Mouse (Mus musculus): ENCODE data around the gene Nhsl2.
A peak's percentile ranks its signal among the peaks of the same experiment; 100 is the strongest.
"Not testable (repeated sequence)": the region's sequence is repeated elsewhere in the genome, so short reads cannot be mapped to it uniquely, and the experiment has no call there.

Gene Nhsl2

GRCm38 (mm10) chrX:101849281-101849821 is at the start of gene Nhsl2:
Gene Nhsl2, plus strand, starts transcription at chrX:101849385.
- peak; percentile 29 for DNase-seq (ENCODE audit: low read depth)

- DNase-seq (ENCODE audit: low read depth) = peak; percentile 62
Observed at GRCm38 (mm10) chrX:101805512-101805911, 43.7 kb upstream of the Nhsl2 start.

GRCm38 (mm10) chrX:101811750-101812149 is 37.4 kb upstream of the Nhsl2 start:
- DNase-seq (ENCODE audit: low read depth) = no peak

GRCm38 (mm10) chrX:101819163-101819562 is 30.0 kb upstream of the Nhsl2 start:
- DNase-seq (ENCODE audit: low read depth) = peak; percentile 20

GRCm38 (mm10) chrX:101819980-101820379 is 29.2 kb upstream of the Nhsl2 start:
- DNase-seq (ENCODE audit: low read depth) = not testable (repeated sequence)

- no peak for DNase-seq (ENCODE audit: low read depth)
Observed at GRCm38 (mm10) chrX:101847191-101847795, 1.9 kb upstream of the Nhsl2 start.

- DNase-seq (ENCODE audit: low read depth) = no peak
Observed at GRCm38 (mm10) chrX:101849901-101850551, 841 bp downstream of the Nhsl2 start.

GRCm38 (mm10) chrX:101851566-101852354 is 2.6 kb downstream of the Nhsl2 start:
- DNase-seq (ENCODE audit: low read depth) = no peak

- DNase-seq (ENCODE audit: low read depth) = no peak
Observed at GRCm38 (mm10) chrX:101863666-101864378, 14.6 kb downstream of the Nhsl2 start.

GRCm38 (mm10) chrX:101864788-101865187 is 15.6 kb downstream of the Nhsl2 start:
- no peak for DNase-seq (ENCODE audit: low read depth)

GRCm38 (mm10) chrX:101874147-101874546 is 25.0 kb downstream of the Nhsl2 start:
- DNase-seq (ENCODE audit: low read depth) = no peak

- no peak for DNase-seq (ENCODE audit: low read depth)
Observed at GRCm38 (mm10) chrX:101874901-101875300, 25.7 kb downstream of the Nhsl2 start.

GRCm38 (mm10) chrX:101876136-101876535 is 27.0 kb downstream of the Nhsl2 start:
- no peak for DNase-seq (ENCODE audit: low read depth)

- no peak for DNase-seq (ENCODE audit: low read depth)
Observed at GRCm38 (mm10) chrX:101877840-101878239, 28.7 kb downstream of the Nhsl2 start.

- no peak for DNase-seq (ENCODE audit: low read depth)
Observed at GRCm38 (mm10) chrX:101878546-101878945, 29.4 kb downstream of the Nhsl2 start.

- DNase-seq (ENCODE audit: low read depth) = peak; percentile 41
Observed at GRCm38 (mm10) chrX:101882141-101882751, 33.1 kb downstream of the Nhsl2 start.

GRCm38 (mm10) chrX:101889384-101889783 is 40.2 kb downstream of the Nhsl2 start:
- DNase-seq (ENCODE audit: low read depth) = no peak

GRCm38 (mm10) chrX:101889813-101890469 is 40.8 kb downstream of the Nhsl2 start:
- peak; percentile 55 for DNase-seq (ENCODE audit: low read depth)

- DNase-seq (ENCODE audit: low read depth) = no peak
Observed at GRCm38 (mm10) chrX:101893796-101894195, 44.6 kb downstream of the Nhsl2 start.

GRCm38 (mm10) chrX:101898341-101898740 is 49.2 kb downstream of the Nhsl2 start:
- DNase-seq (ENCODE audit: low read depth) = no peak

Measured in NIH3T3 (cell line).